Mouse (Mus musculus) spleen, adult 12 weeks (tissue): ENCODE data around the gene Tdrd5.
A peak's percentile ranks its signal among the peaks of the same experiment; 100 is the strongest.
"Not testable (repeated sequence)": the region's sequence is repeated elsewhere in the genome, so short reads cannot be mapped to it uniquely, and the experiment has no call there.

Source experiments
- DNase-seq: peaks from one replicate; pipeline ENCODE4 v3.0.0; 2022; ENCODE audit warnings: low spot score

Gene Tdrd5

DNA sequence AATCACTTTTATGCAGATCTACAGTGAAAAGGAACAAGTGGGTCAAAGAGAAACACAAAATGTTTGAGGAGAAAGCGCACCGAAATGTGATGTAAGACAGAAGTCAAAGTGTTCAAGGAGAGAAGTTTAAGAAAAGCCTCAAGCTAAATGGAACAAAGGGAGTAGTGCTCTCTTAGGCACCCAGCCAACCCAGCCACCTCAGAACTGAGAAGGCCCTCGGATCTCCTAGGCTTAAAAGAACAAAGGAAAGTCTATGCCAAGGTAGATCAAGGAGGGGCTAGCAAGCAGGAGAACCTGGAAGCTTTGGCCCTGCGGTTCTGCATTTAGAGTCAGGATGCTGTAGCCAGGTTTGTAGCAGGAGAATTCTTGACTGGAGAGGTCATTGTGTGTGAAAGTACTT, 48.6 kb downstream of the Tdrd5 start:
- no peak for DNase-seq

DNA sequence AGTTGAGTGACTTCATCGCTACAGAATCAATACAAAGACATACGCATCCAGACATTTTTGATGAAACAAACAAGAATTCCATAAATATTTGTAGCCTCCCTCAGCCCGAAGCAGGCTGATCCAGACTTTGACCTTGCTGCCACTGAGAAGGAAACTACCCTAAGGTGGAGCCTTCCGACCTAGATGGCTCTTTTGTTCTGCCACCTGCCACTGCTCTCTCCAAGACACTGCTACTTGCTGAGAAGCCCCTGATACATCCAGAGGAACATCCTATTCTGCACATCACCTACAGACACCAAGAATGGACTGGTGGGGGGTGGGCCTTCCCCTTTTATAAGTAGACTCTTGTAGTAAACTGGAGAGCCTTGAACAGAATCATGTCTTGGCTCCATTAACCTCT, 52.4 kb downstream of the Tdrd5 start:
- DNase-seq = not testable (repeated sequence)

DNA sequence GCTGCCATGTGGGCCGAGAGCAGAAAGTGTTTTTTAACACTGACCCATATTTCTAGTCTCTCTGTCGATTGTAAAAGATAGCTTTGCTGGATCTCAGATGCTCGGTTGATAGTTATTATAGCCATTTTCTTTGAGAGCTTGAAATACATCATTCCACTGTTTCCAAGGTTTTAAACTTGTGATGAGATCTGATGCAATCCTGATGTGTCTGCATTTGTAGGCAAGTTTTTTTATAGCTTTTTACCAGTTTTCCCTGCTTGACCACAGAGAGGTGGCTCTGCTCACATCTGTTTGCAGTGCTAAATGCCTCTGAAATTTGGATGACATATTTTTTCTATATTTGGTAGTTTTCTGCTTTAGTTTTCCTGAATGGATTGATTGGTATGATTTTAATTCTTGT, 55.6 kb downstream of the Tdrd5 start:
- no peak for DNase-seq

GRCm38 (mm10) chr1:156241713-156242348, 61.6 kb downstream of the Tdrd5 start:
- peak; percentile 29 for DNase-seq

DNA sequence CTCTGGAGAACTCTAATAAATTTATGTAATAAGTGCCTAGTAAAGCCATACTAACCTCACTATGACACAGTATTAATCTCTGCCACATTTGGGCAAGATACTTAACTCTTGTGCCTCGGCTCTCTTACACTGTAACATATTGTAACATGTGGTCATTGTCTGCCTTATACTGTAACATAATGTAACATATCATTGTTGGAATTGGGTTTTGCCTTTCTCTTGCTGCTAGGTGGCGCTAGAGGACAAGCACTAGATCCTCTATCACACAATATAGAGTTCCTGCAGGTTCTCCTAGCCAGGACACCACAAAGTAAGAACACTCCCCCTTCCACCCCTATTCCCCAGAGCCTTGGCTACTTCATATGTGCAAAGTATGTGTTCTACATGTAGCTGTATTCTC, 62.4 kb downstream of the Tdrd5 start:
- peak; percentile 7 for DNase-seq

DNA sequence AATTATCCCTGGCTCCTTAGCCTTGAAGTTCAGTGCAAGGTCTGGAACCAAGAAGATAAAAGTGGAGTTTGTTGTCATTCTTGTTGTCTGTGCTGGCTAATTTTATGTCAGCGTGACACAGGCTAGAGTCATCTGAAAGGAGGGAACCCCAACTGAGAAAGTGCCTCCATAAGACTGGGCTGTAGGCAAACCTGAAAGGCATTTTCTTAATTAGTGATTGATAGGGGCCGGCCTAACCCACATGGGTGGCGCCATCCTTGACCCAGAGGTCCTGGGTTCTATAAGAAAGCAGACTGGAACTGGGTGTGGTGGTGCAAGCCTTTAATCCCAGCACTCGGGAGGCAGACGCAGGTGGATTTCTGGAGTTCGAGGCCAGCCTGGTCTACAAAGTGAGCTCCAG, 72.3 kb downstream of the Tdrd5 start:
- DNase-seq = no peak

GRCm38 (mm10) chr1:156230339-156231089, 73.0 kb downstream of the Tdrd5 start:
- no peak for DNase-seq

GRCm38 (mm10) chr1:156229448-156229847, 74.0 kb downstream of the Tdrd5 start:
- no peak for DNase-seq

DNA sequence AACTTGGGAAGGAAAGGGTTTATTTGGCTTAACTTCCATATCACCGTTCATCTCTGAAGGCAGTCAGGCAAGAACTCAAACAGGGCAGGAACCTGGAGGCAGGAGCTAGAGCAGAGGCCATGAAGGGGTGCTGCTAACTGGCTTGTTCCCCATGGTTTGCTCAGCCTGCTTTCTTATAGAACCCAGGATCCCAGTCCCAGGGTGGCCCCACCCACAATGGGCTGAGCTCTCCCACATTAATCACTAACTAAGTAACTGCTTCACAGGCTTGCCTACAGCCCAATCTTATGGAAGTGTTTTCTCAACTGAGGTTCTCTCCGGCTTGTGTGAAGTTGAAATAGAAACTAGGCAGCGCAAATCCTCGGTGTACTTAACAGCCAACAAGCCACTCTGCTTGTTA, 74.7 kb downstream of the Tdrd5 start:
- no peak for DNase-seq

DNA sequence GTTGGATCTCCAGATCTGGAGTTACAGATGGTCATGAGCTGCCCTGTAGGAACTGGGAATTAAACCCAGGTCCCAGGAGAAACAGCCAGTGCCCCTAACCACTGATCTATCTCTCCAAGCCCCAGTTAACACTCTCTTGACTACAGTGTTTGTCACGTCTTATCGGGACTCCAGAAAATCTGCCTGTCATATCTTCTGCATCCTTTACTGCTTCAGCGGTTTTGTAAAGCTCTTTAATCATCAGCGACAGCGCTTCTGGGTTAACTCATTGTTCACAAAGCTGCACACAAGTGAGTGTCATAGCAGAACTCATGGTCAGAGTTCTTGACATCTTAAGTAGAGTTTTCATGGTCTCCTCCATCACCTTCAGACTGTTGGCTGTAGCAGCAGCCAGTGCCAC, 76.6 kb downstream of the Tdrd5 start:
- no peak for DNase-seq

GRCm38 (mm10) chr1:156222205-156223000, 81.1 kb downstream of the Tdrd5 start:
- DNase-seq = no peak

- DNase-seq = no peak
Observed at GRCm38 (mm10) chr1:156221327-156221726, 82.1 kb downstream of the Tdrd5 start.

GRCm38 (mm10) chr1:156218573-156218972, 84.9 kb downstream of the Tdrd5 start:
- no peak for DNase-seq

GRCm38 (mm10) chr1:156217941-156218340, 85.5 kb downstream of the Tdrd5 start:
- no peak for DNase-seq

GRCm38 (mm10) chr1:156217393-156217792, 86.1 kb downstream of the Tdrd5 start:
- peak; percentile 45 for DNase-seq

GRCm38 (mm10) chr1:156216249-156216648, 87.2 kb downstream of the Tdrd5 start:
- no peak for DNase-seq

DNA sequence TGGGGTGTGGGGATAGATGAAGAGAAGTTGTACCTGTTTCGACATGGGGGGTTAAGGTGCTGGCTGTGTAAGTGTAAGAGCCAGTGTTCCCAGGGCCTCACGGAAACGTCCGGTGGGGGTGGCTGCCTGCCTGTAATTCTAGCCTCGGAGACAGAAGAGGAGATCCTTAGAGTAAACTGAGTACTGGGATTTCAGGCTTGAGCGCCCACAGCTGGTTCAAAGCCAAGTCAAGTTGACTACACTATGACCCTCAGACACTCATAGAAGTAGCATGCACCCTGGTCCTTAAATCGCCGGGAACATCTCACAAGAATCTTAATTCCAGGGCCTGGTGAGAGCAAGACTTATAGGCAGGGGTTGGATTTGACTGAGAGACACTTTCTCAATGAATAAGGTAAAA, 88.8 kb downstream of the Tdrd5 start:
- DNase-seq = no peak

- DNase-seq = no peak
Observed at GRCm38 (mm10) chr1:156212923-156213322, 90.5 kb downstream of the Tdrd5 start.

GRCm38 (mm10) chr1:156211809-156212317, 91.6 kb downstream of the Tdrd5 start:
- DNase-seq = no peak
